Mouse (Mus musculus): ENCODE measurements around the gene Gm6176. TPM values are rescaled to one million over a fixed set of nuclear protein-coding genes. Genes with fewer than 3 reads are reported as not detected.
"Not testable (repeated sequence)": the region's sequence is repeated elsewhere in the genome, so short reads cannot be mapped to it uniquely, and the experiment has no call there.

The Gm6176 gene
- not detected in 2 replicates for polyA plus RNA-seq (2016; fragmentation: Nextera tagmentation; extraction: Ambion mirVana)

DNA sequence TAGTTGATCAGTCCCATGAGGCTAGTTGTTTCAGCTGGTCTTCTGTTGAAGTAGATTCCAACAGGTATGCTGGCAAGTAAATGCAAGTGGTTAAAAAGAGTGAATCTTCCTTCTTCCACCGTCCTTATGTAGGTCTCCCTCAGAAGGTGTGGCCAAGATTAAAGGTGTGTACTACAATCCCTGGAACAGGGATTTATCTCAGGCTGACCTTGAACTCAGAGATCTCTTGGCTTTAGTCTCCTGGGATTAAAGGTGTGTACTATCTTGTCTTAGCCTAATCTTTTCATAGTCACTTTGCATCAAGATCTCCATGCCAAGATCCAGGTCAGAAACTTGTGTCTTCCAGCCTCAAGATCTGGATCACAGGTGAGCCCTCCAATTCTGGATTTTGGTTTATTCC lies at the start of gene Gm6176:
Gene Gm6176 (minus strand): TSS at position 101 of the 400 bp plus-strand sequence.
- not testable (repeated sequence) for H3K4me2 ChIP-seq; H3K4me1 ChIP-seq; H3K27ac ChIP-seq; ATAC-seq; H3K9me3 ChIP-seq (replicated peaks); H3K27me3 ChIP-seq (replicated peaks); H3K4me3 ChIP-seq; H3K36me3 ChIP-seq; H3K9ac ChIP-seq
- WGBS (ENCODE audit: insufficient replicate concordance) = no CpG with 5 or more reads among the region's 1 CpGs

- H3K27ac ChIP-seq; H3K27me3 ChIP-seq (replicated peaks); ATAC-seq; H3K36me3 ChIP-seq; H3K4me3 ChIP-seq; H3K4me2 ChIP-seq; H3K9me3 ChIP-seq (replicated peaks); H3K4me1 ChIP-seq; H3K9ac ChIP-seq: not testable (repeated sequence)
- WGBS (ENCODE audit: insufficient replicate concordance) = no CpG with 5 or more reads among the region's 7 CpGs
Measured at GRCm38 (mm10) chr7:22068757-22069156, 12.7 kb upstream of the Gm6176 start, which contains the start of gene Vmn1r139. Gene Vmn1r139 (plus strand): TSS chr7:22069057.

GRCm38 (mm10) chr7:22028797-22029196 lies 27.3 kb downstream of the Gm6176 start, which contains the start of gene Vmn1r138:
Gene Vmn1r138 (minus strand): TSS chr7:22028897.
- not testable (repeated sequence) for H3K36me3 ChIP-seq; H3K27me3 ChIP-seq (replicated peaks); H3K4me1 ChIP-seq; H3K9me3 ChIP-seq (replicated peaks); H3K9ac ChIP-seq; H3K4me2 ChIP-seq; H3K27ac ChIP-seq; ATAC-seq; H3K4me3 ChIP-seq
- WGBS (ENCODE audit: insufficient replicate concordance) = no CpG with 5 or more reads among the region's 2 CpGs

Other genes with a start within 250 kb of the Gm6176 start
- not detected in 2 replicates for gene Vmn1r135, start 224.0 kb downstream of the Gm6176 start, polyA plus RNA-seq (2016; fragmentation: Nextera tagmentation; extraction: Ambion mirVana)
- not detected in 2 replicates for gene Gm5725, start 212.0 kb downstream of the Gm6176 start, polyA plus RNA-seq (2016; fragmentation: Nextera tagmentation; extraction: Ambion mirVana)
- gene Gm5891, start 135.0 kb downstream of the Gm6176 start, polyA plus RNA-seq (2016; fragmentation: Nextera tagmentation; extraction: Ambion mirVana) = not detected in 2 replicates
- not detected in 2 replicates for gene Vmn1r137, start 61.7 kb downstream of the Gm6176 start, polyA plus RNA-seq (2016; fragmentation: Nextera tagmentation; extraction: Ambion mirVana)
- gene Vmn1r138, start 27.4 kb downstream of the Gm6176 start, polyA plus RNA-seq (2016; fragmentation: Nextera tagmentation; extraction: Ambion mirVana) = not detected in 2 replicates
- not detected in 2 replicates for gene Vmn1r139, start 12.8 kb upstream of the Gm6176 start, polyA plus RNA-seq (2016; fragmentation: Nextera tagmentation; extraction: Ambion mirVana)
- gene Gm16451, start 61.9 kb upstream of the Gm6176 start, polyA plus RNA-seq (2016; fragmentation: Nextera tagmentation; extraction: Ambion mirVana) = not detected in 2 replicates
- gene Gm10666, start 78.4 kb upstream of the Gm6176 start, polyA plus RNA-seq (2016; fragmentation: Nextera tagmentation; extraction: Ambion mirVana) = not detected in 2 replicates
- gene Vmn1r142, start 107.7 kb upstream of the Gm6176 start, polyA plus RNA-seq (2016; fragmentation: Nextera tagmentation; extraction: Ambion mirVana) = not detected in 2 replicates
- gene Vmn1r143, start 133.1 kb upstream of the Gm6176 start, polyA plus RNA-seq (2016; fragmentation: Nextera tagmentation; extraction: Ambion mirVana) = not detected in 2 replicates
- gene Gm8653, start 145.0 kb upstream of the Gm6176 start, polyA plus RNA-seq (2016; fragmentation: Nextera tagmentation; extraction: Ambion mirVana) = not detected in 2 replicates
- not detected in 2 replicates for gene Gm8453, start 173.2 kb upstream of the Gm6176 start, polyA plus RNA-seq (2016; fragmentation: Nextera tagmentation; extraction: Ambion mirVana)